Mouse (Mus musculus): Measurements from ENCODE around the gene Rsph10b. TPM values are rescaled to one million over a fixed set of nuclear protein-coding genes. Genes with fewer than 3 reads are reported as not detected.
"Not testable (repeated sequence)": the region's sequence is repeated elsewhere in the genome, so short reads cannot be mapped to it uniquely, and the experiment has no call there.

The Rsph10b gene
- polyA plus RNA-seq, 1 experiment from 2014 or later = 5.3 TPM

DNA sequence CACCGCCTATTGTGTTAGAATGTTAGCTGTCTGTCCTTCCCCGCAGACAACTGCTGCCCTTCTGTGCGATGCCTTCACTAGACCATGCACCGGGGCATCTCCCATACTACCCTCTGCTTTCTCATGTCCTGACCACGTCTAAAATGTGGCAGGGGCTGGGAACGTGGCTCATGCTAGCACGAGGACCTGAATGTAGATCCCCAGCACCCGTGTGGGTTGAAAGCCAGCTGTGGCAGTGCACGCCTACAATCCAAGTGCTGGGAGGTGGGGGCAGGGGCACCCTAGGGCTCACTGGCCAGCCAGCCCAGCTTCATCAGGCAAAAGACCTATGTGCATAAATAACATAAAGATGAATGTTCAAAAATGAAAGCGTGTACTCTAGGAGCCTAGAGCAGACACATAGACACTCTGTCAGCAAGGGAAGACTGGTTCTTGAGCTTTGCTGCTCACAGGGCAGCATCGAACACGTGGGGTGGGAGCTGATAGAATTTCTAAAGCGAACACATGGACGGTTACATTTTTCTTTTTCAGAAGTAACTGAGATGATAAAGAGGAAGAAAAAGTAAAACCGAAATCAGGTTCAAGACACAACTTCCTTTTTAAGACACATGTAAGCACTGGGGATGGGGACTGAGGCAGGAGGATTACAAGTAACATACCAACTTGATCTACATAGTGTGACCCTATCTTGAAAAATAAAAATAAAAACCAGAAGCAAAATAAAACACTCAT, 69.8 kb downstream of the Rsph10b start:
- H3K9ac ChIP-seq = no peak overlapping the region
- peaks cover 62% of the 10 kb centered on the region for H3K36me3 ChIP-seq (replicated peaks)
- H3K9me3 ChIP-seq = no peaks in the 10 kb centered on the region
- no peak for ATAC-seq (replicated peaks)
- no peak overlapping the region for H3K4me2 ChIP-seq
- no peak overlapping the region for H3K27ac ChIP-seq
- H3K4me3 ChIP-seq = no peak overlapping the region
- no peaks in the 10 kb centered on the region for H3K4me1 ChIP-seq
- 94% methylated on average over 15 of the region's 15 CpGs for WGBS
- no peaks in the 10 kb centered on the region for H3K27me3 ChIP-seq (replicated peaks)

DNA sequence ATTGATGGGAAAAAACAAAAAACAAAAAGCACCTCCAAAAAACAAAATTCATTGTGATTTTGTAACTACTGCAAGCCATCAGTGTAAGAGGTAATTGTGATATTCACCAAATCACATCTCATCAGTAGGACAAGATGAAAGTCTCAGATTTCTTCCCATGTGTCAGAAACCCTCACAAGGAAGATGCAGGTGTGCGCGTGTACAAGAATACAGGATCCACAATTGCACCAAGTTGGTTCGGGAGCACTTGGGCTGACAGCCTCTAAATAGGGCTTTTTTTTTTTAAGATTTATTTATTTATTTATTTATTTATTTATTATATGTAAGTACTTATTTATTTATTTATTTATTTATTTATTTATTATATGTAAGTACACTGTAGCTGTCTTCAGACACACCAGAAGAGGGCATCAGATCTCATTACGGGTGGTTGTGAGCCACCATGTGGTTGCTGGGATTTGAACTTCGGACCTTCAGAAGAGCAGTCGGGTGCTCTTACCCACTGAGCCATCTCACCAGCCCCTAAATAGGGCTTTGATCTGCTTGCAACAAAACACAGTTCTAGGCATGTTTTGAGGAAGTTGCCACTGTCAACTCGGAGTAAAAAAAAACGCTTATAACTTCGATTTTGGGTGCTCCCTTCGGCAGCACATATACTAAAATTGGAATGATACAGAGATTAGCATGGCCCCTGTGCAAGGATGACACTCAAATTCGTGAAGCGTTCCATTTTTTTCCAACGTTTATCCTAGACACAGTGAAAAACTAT, 80.7 kb downstream of the Rsph10b start:
- Histone ChIP-seq H3K4me1 (peaks cover 12% of the 10 kb centered on the region), H3K9ac (0 out of 2 replicates have a peak overlapping the region, but pooled peaks have one; percentile 96), H3K4me2 (peak overlapping the region; percentile 53), H3K36me3 (replicated peaks) (peaks cover 29% of the 10 kb centered on the region), H3K4me3 (peak overlapping the region; percentile 94)
- not testable (repeated sequence) for H3K27me3 ChIP-seq (replicated peaks); ATAC-seq (replicated peaks); H3K27ac ChIP-seq; H3K9me3 ChIP-seq
- WGBS = 70% methylated on average over 13 of the region's 13 CpGs

DNA sequence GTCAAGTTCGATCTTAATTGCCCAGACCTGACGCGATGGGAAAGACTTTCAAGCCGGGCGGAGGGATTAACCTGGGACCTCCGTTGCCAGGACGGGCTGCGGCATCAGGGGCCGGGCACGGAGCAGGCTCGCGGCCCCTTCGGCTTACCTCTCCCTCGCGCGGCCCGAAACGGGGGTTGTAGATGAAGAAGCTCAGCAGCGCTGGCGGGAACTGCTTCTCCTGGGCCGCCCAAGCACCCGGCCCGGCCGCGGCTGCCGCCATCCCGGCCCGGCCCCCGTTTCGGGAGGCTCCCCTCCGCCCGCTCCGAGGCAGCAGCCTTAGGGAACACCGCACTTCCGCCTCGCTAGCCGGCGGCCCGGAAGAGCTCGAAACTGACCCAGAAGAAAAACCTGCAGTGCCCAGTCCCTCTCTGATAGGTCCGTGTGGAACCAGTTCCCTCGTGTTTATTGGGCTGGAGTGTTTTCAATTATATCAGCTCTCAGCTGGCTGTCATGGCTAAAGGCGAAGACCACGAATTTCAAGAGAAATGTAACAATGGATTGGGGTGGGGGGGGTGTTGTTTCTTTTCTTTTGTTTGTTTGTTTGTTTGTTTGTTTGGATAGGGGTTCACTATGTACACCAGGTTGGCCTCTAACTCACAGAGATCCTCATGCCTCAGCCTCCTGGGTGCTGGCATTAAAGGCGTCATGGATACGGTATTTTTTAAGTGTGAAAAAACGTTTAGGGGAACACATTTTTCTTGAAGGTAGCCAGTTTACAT, 81.9 kb downstream of the Rsph10b start, which contains the start of gene Ccz1:
TSS of gene Ccz1 (minus strand) at position 327 of the 761 bp plus-strand sequence.
- Histone ChIP-seq H3K9me3 (no peaks in the 10 kb centered on the region), H3K27ac (peak within 1 kb of the TSS; percentile 84), H3K36me3 (replicated peaks) (peaks cover 21% of the 10 kb centered on the region; the same call in 1 of the 2 replicates), H3K4me2 (peak within 1 kb of the TSS; percentile 53), H3K9ac (peak within 1 kb of the TSS; percentile 96), H3K4me3 (peak within 1 kb of the TSS; percentile 94), H3K4me1 (peaks cover 12% of the 10 kb centered on the region), H3K27me3 (replicated peaks) (no peaks in the 10 kb centered on the region)
- WGBS = 3% methylated on average over 47 of the region's 47 CpGs
- ATAC-seq (replicated peaks) = peak; percentile 99

DNA sequence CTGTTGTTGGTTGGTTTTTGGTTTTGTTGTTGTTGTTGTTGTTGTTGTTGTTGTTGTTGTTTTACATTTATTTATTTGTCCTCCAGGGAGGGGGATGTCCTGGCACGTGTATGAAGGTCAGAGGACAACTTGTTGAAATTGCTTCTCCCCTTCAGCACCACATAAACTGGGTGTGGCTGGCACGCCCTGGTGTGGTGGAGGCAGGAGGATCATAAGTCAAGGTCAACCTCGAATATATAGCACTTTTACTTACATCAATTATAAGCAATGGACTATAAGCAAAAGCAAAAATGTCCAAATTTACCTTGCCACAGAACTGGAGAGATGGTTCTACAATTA, 82.4 kb downstream of the Rsph10b start:
- Histone ChIP-seq H3K27me3 (replicated peaks) (no peaks in the 10 kb centered on the region), H3K36me3 (replicated peaks) (peaks cover 18% of the 10 kb centered on the region; the same call in 1 of the 2 replicates), H3K4me2 (peak overlapping the region; percentile 53), H3K4me3 (peak overlapping the region; percentile 94), H3K9ac (no peak overlapping the region), H3K9me3 (no peaks in the 10 kb centered on the region), H3K4me1 (peaks cover 12% of the 10 kb centered on the region), H3K27ac (no peak overlapping the region)
- WGBS = 81% methylated on average over 3 of the region's 3 CpGs
- peak; percentile 46; the same call in 1 of the 2 replicates for ATAC-seq (replicated peaks)

DNA sequence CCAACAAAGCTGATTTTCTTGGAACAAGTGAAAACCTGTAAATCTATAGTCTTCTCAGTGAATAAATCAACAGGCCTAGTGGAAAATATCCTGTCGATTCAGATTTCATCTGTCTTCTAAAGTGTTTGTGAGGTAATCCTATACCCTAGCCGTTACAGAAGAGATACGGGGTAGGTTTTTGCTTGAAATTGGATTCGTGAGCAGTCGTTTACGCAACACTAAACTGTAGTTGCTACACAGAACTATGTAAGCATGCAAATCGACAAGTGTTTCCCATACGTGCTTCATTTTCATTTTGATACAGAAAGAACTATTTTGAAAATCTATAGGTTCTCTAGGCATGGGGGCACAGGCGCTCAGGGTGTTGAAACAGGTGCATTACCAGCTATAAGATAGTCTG, 83.0 kb downstream of the Rsph10b start:
- H3K4me2 ChIP-seq = no peak overlapping the region
- no peak overlapping the region for H3K4me3 ChIP-seq
- H3K4me1 ChIP-seq = peaks cover 12% of the 10 kb centered on the region
- no peak for ATAC-seq (replicated peaks)
- no peak overlapping the region for H3K27ac ChIP-seq
- no peaks in the 10 kb centered on the region for H3K9me3 ChIP-seq
- H3K36me3 ChIP-seq (replicated peaks) = peaks cover 12% of the 10 kb centered on the region; the same call in 1 of the 2 replicates
- H3K9ac ChIP-seq = no peak overlapping the region
- 93% methylated on average over 9 of the region's 9 CpGs for WGBS
- H3K27me3 ChIP-seq (replicated peaks) = no peaks in the 10 kb centered on the region

DNA sequence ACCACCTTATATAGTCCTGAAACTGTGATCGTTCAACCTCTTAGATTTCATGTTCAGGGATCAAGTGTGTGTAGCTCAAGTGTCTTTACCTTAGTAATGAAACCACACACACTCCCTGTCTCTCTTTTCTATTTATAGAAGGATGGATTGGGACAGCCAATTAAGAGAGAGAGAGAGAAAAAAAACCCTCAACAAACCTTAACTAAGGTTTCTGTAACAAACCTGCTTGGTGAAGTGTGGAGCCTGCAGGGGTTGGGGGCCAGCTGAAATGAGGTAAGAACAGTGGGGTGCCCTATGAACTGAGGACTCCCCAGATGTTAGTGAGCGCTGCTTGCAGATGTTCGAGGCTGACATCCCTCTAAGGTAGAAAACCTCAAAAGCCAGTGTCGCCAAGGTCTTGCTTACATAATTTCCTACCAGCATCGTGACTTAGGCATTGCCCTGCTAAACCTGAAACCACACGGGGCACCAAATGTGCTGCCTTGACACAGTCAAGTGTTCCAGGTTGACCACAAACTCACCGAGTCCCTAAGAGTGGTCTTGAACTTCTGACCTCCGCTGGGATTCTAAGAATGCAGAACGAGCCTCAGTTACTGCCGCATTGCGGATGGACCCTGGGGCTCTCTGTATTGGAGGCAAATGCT, 93.9 kb downstream of the Rsph10b start, which contains the start of gene Ocm:
TSS of gene Ocm (minus strand) at position 51 of the 644 bp plus-strand sequence.
- Histone ChIP-seq H3K36me3 (replicated peaks) (no peaks in the 10 kb centered on the region), H3K4me2 (no peak within 1 kb of the TSS), H3K9me3 (no peaks in the 10 kb centered on the region), H3K4me3 (no peak within 1 kb of the TSS), H3K4me1 (no peaks in the 10 kb centered on the region), H3K27ac (no peak within 1 kb of the TSS), H3K9ac (no peak within 1 kb of the TSS), H3K27me3 (replicated peaks) (no peaks in the 10 kb centered on the region)
- ATAC-seq (replicated peaks) = no peak
- WGBS = 78% methylated on average over 11 of the region's 11 CpGs

DNA sequence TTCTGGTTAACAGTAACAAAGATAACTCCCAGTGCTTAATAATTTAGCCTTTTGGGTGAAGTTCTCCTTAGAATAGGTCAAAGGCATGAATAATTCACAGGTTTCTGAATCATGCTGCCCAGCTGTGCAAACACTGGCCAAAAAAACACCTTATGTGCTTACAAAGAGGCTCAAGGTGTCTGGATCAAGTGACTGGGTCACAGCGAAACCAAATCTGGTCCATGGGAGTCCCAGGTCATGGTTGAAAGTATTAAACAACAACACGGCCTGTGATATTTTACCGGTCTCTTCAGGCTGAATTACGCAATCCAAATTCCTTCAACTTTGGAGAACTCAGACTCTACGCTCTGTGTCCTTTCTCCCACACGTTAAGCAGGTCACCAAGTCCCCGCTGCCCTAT, 99.7 kb downstream of the Rsph10b start:
- H3K4me1 ChIP-seq = no peaks in the 10 kb centered on the region
- no peak overlapping the region for H3K4me2 ChIP-seq

DNA sequence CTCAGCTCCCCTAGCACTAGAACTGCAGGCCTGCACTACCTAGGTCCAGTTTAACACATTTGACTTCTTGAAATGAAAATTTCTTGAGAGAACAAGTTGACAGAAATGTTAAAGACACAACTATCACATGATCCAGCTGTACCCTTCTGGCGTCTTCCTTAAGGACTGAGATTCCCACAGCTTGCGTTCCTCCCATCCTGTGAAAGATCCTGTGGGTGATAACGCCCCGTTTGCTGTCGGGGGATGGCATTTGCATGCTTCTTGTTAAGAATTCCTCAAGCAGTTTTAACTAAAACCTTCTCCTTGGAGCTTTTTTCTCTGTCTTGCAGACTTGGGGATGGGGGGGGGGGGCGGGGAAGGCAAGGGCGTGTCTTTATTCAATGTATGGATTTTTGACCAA, 101.7 kb downstream of the Rsph10b start:
- H3K9ac ChIP-seq = no peak overlapping the region
- no peak overlapping the region for H3K27ac ChIP-seq
- H3K4me1 ChIP-seq = no peaks in the 10 kb centered on the region
- H3K4me3 ChIP-seq = no peak overlapping the region
- H3K9me3 ChIP-seq = no peaks in the 10 kb centered on the region
- no peak overlapping the region for H3K4me2 ChIP-seq
- ATAC-seq (replicated peaks) = no peak
- H3K36me3 ChIP-seq (replicated peaks) = no peaks in the 10 kb centered on the region
- H3K27me3 ChIP-seq (replicated peaks) = no peaks in the 10 kb centered on the region
- WGBS = 85% methylated on average over 7 of the region's 7 CpGs

More for the DNA sequence above, 99.7 kb downstream of the Rsph10b start:
- Histone ChIP-seq H3K9ac (no peak overlapping the region), H3K9me3 (no peaks in the 10 kb centered on the region), H3K4me3 (no peak overlapping the region), H3K36me3 (replicated peaks) (no peaks in the 10 kb centered on the region), H3K27ac (no peak overlapping the region), H3K27me3 (replicated peaks) (no peaks in the 10 kb centered on the region)
- no peak for ATAC-seq (replicated peaks)
- WGBS = 90% methylated on average over 7 of the region's 7 CpGs

Other genes starting within 250 kb of the Rsph10b start
- gene Usp42, start 200.8 kb upstream of the Rsph10b start, polyA plus RNA-seq (2015; fragmentation: Nextera tagmentation; extraction: Ambion mirVana) = 33.3 and 35.4 TPM in 2 replicates
- 46.1 and 46.8 TPM in 2 replicates for gene Eif2ak1, start 115.2 kb upstream of the Rsph10b start, polyA plus RNA-seq (2015; fragmentation: Nextera tagmentation; extraction: Ambion mirVana)
- 0.51 and 0.63 TPM in 2 replicates for gene Ankrd61, start 35.4 kb upstream of the Rsph10b start, polyA plus RNA-seq (2015; fragmentation: Nextera tagmentation; extraction: Ambion mirVana)
- 79.5 and 88.3 TPM in 2 replicates for gene Aimp2, start 23.2 kb upstream of the Rsph10b start, polyA plus RNA-seq (2015; fragmentation: Nextera tagmentation; extraction: Ambion mirVana)
- gene Pms2, start 23.1 kb upstream of the Rsph10b start, polyA plus RNA-seq (2015; fragmentation: Nextera tagmentation; extraction: Ambion mirVana) = 27.4 and 27.6 TPM in 2 replicates
- gene Gm42421, start 4.9 kb upstream of the Rsph10b start, polyA plus RNA-seq (2015; fragmentation: Nextera tagmentation; extraction: Ambion mirVana) = 1.8 and 3.7 TPM in 2 replicates
- 75.2 and 77.7 TPM in 2 replicates for gene Ccz1, start 81.8 kb downstream of the Rsph10b start, polyA plus RNA-seq (2015; fragmentation: Nextera tagmentation; extraction: Ambion mirVana)
- not detected in 2 replicates for gene Ocm, start 93.6 kb downstream of the Rsph10b start, polyA plus RNA-seq (2015; fragmentation: Nextera tagmentation; extraction: Ambion mirVana)
- gene Lmtk2, start 167.4 kb downstream of the Rsph10b start, polyA plus RNA-seq (2015; fragmentation: Nextera tagmentation; extraction: Ambion mirVana) = 10.1 and 10.4 TPM in 2 replicates